Mouse (Mus musculus) ES-E14 (cell line): ENCODE data around the gene Malsu1.

Experiments used
- CHD2 ChIP-seq: IDR thresholded peaks from 2 replicates; pipeline ENCODE4 v1.6.1; 2014; ENCODE audit warnings: mild to moderate bottlenecking, low read depth, low read length, inconsistent platforms
- HCFC1 ChIP-seq: IDR thresholded peaks from 2 replicates; pipeline ENCODE4 v1.6.1; 2012; ENCODE audit warnings: low read length, inconsistent platforms, borderline replicate concordance; ENCODE audit not compliant: insufficient read depth
- MAFK ChIP-seq: IDR thresholded peaks from 2 replicates; pipeline ENCODE4 v1.6.1; 2014; ENCODE audit warnings: mild to moderate bottlenecking, low read depth, low read length, inconsistent platforms; ENCODE audit not compliant: insufficient read depth
- ZC3H11A ChIP-seq: IDR thresholded peaks from 2 replicates; pipeline ENCODE4 v1.6.1; 2012; ENCODE audit warnings: low read depth, mild to moderate bottlenecking, inconsistent platforms, low read length, borderline replicate concordance

DNA sequence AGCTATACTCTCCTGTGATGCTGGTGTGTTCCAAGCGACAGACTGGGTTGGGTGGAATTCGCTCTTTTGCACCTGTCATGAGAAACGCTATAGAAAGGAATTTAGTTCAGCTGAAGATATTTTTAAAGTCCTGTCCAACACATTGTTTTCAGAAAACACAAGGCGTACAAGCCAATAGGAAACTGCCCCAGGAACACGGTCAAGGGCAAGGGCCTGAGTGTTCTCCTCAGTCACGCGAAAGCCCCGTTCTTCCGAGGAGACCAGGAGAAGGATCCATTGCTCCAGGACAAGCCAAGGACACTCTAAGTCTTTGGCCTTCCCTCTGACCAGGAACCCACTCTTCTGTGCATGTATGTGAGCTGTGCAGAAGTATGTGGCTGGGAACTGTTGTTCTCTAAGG, 17.6 kb upstream of the Malsu1 start:
- TF ChIP-seq MAFK (no peak), ZC3H11A (no peak), CHD2 (no peak), HCFC1 (no peak)
